Mouse (Mus musculus) hindbrain, embryonic 15.5 days (tissue): Measurements from ENCODE around the gene Chsy1. TPM values are rescaled to one million over a fixed set of nuclear protein-coding genes. Genes with fewer than 3 reads are reported as not detected.

ENCODE experiments used
- ATAC-seq: fragments of 200-750 bp; cut with Nextera tagmentation; 2 replicates; pipeline ENCODE4 v1.8.0; 2017; ENCODE audit warnings: low read depth, moderate number of reproducible peaks, moderate TSS enrichment; ENCODE audit not compliant: low FRiP score
- H3K27ac ChIP-seq: fragments of 300-500 bp; sonication (generic); replicated peaks from 2 replicates; pipeline ENCODE4 v1.5.1; 2015; ENCODE audit warnings: mild to moderate bottlenecking, inconsistent platforms
- H3K27me3 ChIP-seq: fragments of 300-500 bp; sonication (generic); 2 replicates; pipeline ENCODE4 v1.6.1; 2015; ENCODE audit warnings: control low read depth, inconsistent platforms
- H3K36me3 ChIP-seq: fragments of 300-500 bp; sonication (generic); 2 replicates; pipeline ENCODE4 v1.6.1; 2015; ENCODE audit warnings: control low read depth, inconsistent platforms
- H3K4me1 ChIP-seq: fragments of 300-500 bp; sonication (generic); replicated peaks from 2 replicates; pipeline ENCODE4 v1.6.1; 2015; ENCODE audit warnings: control low read depth, inconsistent platforms
- H3K4me2 ChIP-seq: fragments of 300-500 bp; sonication (generic); 2 replicates; pipeline ENCODE4 v1.6.1; 2015; ENCODE audit warnings: moderate library complexity, mild to moderate bottlenecking, inconsistent platforms
- H3K4me3 ChIP-seq: fragments of 300-500 bp; sonication (generic); 2 replicates; pipeline ENCODE4 v1.5.1; 2015; ENCODE audit warnings: mild to moderate bottlenecking, inconsistent platforms
- H3K9ac ChIP-seq: fragments of 300-500 bp; sonication (generic); 2 replicates; pipeline ENCODE4 v1.6.1; 2015; ENCODE audit warnings: inconsistent platforms
- H3K9me3 ChIP-seq: fragments of 300-500 bp; sonication (generic); 2 replicates; pipeline ENCODE4 v1.6.1; 2016; ENCODE audit warnings: control low read depth, inconsistent platforms
- WGBS: fragments of 180-500 bp; shearing (Covaris S2); methylation state at CpG from one replicate; pipeline ENCODE4 v1.1.7; 2015; 5-methylcytosine and 5-hydroxymethylcytosine counted together
- polyA plus RNA-seq: library from polyadenylated mRNA; unstranded; fragments of >200 nt; fragmentation: Nextera tagmentation; extraction: Ambion mirVana; gene quantifications from 2 replicates; pipeline ENCODE4 v1.2.1, GENCODE M21; 2015

Gene Chsy1
- polyA plus RNA-seq, 1 experiment from 2014 or later, result 9.2 TPM

- no peaks in the 10 kb centered on the region for H3K36me3 ChIP-seq
- WGBS, result 95% methylated on average over 2 of the region's 2 CpGs
- ATAC-seq, result no peak
- H3K4me1 ChIP-seq, result peaks cover 37% of the 10 kb centered on the region
- no peaks in the 10 kb centered on the region for H3K27me3 ChIP-seq
- H3K27ac ChIP-seq, result no peak overlapping the region
- H3K9me3 ChIP-seq, result no peaks in the 10 kb centered on the region
- no peak overlapping the region for H3K9ac ChIP-seq
- no peak overlapping the region for H3K4me2 ChIP-seq
- no peak overlapping the region for H3K4me3 ChIP-seq
These were observed 35.2 kb downstream of the Chsy1 start for GRCm38 (mm10) chr7:66144543-66144942.

- Histone ChIP-seq H3K36me3 (no peaks in the 10 kb centered on the region), H3K27me3 (no peaks in the 10 kb centered on the region), H3K9ac (no peak overlapping the region), H3K9me3 (no peaks in the 10 kb centered on the region), H3K4me1 (peaks cover 16% of the 10 kb centered on the region), H3K27ac (no peak overlapping the region), H3K4me3 (no peak overlapping the region), H3K4me2 (no peak overlapping the region)
- WGBS, result 97% methylated on average over 1 of the region's 1 CpGs
- ATAC-seq, result no peak
These were observed 37.8 kb downstream of the Chsy1 start for GRCm38 (mm10) chr7:66147156-66147555.

- Histone ChIP-seq H3K36me3 (0 out of 2 replicates have a peak, but pooled peaks cover 1% of the 10 kb centered on the region), H3K4me3 (no peak overlapping the region), H3K9ac (no peak overlapping the region), H3K4me2 (no peak overlapping the region), H3K9me3 (no peaks in the 10 kb centered on the region), H3K27me3 (no peaks in the 10 kb centered on the region), H3K27ac (no peak overlapping the region), H3K4me1 (peaks cover 9% of the 10 kb centered on the region)
- ATAC-seq, result no peak
- 96% methylated on average over 3 of the region's 3 CpGs for WGBS
These were observed 38.5 kb downstream of the Chsy1 start for GRCm38 (mm10) chr7:66147816-66148215.

GRCm38 (mm10) chr7:66149506-66149905, 40.2 kb downstream of the Chsy1 start:
- Histone ChIP-seq H3K9me3 (no peaks in the 10 kb centered on the region), H3K4me1 (peaks cover 4% of the 10 kb centered on the region), H3K36me3 (0 out of 2 replicates have a peak, but pooled peaks cover 4% of the 10 kb centered on the region), H3K27me3 (no peaks in the 10 kb centered on the region), H3K4me3 (no peak overlapping the region), H3K27ac (no peak overlapping the region), H3K4me2 (no peak overlapping the region), H3K9ac (no peak overlapping the region)
- WGBS, result 64% methylated on average over 8 of the region's 8 CpGs
- no peak for ATAC-seq

GRCm38 (mm10) chr7:66150411-66150810, 41.1 kb downstream of the Chsy1 start:
- Histone ChIP-seq H3K27me3 (no peaks in the 10 kb centered on the region), H3K4me2 (no peak overlapping the region), H3K9me3 (no peaks in the 10 kb centered on the region), H3K36me3 (0 out of 2 replicates have a peak, but pooled peaks cover 4% of the 10 kb centered on the region), H3K4me1 (peaks cover 6% of the 10 kb centered on the region), H3K4me3 (no peak overlapping the region), H3K9ac (no peak overlapping the region), H3K27ac (no peak overlapping the region)
- no peak for ATAC-seq
- 75% methylated on average over 3 of the region's 3 CpGs for WGBS

- H3K4me3 ChIP-seq, result no peak overlapping the region
- no peaks in the 10 kb centered on the region for H3K27me3 ChIP-seq
- 57% methylated on average over 9 of the region's 9 CpGs for WGBS
- no peaks in the 10 kb centered on the region for H3K9me3 ChIP-seq
- H3K27ac ChIP-seq, result no peak overlapping the region
- 0 out of 2 replicates have a peak, but pooled peaks cover 4% of the 10 kb centered on the region for H3K36me3 ChIP-seq
- peaks cover 17% of the 10 kb centered on the region for H3K4me1 ChIP-seq
- H3K9ac ChIP-seq, result no peak overlapping the region
- H3K4me2 ChIP-seq, result no peak overlapping the region
- ATAC-seq, result no peak
These were observed 48.1 kb downstream of the Chsy1 start for GRCm38 (mm10) chr7:66157413-66157812.

GRCm38 (mm10) chr7:66157861-66158415, 48.6 kb downstream of the Chsy1 start:
- 80% methylated on average over 4 of the region's 4 CpGs for WGBS
- Histone ChIP-seq H3K9ac (no peak overlapping the region), H3K27ac (no peak overlapping the region), H3K27me3 (no peaks in the 10 kb centered on the region), H3K4me2 (no peak overlapping the region), H3K4me1 (peaks cover 17% of the 10 kb centered on the region), H3K9me3 (no peaks in the 10 kb centered on the region), H3K4me3 (no peak overlapping the region), H3K36me3 (0 out of 2 replicates have a peak, but pooled peaks cover 1% of the 10 kb centered on the region)
- no peak for ATAC-seq

GRCm38 (mm10) chr7:66158616-66159129, 49.4 kb downstream of the Chsy1 start:
- no peak for ATAC-seq
- Histone ChIP-seq H3K36me3 (no peaks in the 10 kb centered on the region), H3K4me2 (no peak overlapping the region), H3K4me3 (no peak overlapping the region), H3K27ac (no peak overlapping the region), H3K9me3 (no peaks in the 10 kb centered on the region), H3K4me1 (peaks cover 17% of the 10 kb centered on the region), H3K9ac (no peak overlapping the region), H3K27me3 (no peaks in the 10 kb centered on the region)
- 65% methylated on average over 9 of the region's 9 CpGs for WGBS

- ATAC-seq, result no peak
- Histone ChIP-seq H3K4me3 (no peak overlapping the region), H3K4me1 (peaks cover 24% of the 10 kb centered on the region), H3K4me2 (no peak overlapping the region), H3K9me3 (no peaks in the 10 kb centered on the region), H3K27ac (no peak overlapping the region), H3K27me3 (no peaks in the 10 kb centered on the region), H3K9ac (no peak overlapping the region), H3K36me3 (no peaks in the 10 kb centered on the region)
- 33% methylated on average over 5 of the region's 5 CpGs for WGBS
These were observed 50.6 kb downstream of the Chsy1 start for GRCm38 (mm10) chr7:66159961-66160360.

- H3K9me3 ChIP-seq, result no peaks in the 10 kb centered on the region
- H3K27me3 ChIP-seq, result no peaks in the 10 kb centered on the region
- ATAC-seq, result no peak
- no peak overlapping the region for H3K27ac ChIP-seq
- H3K9ac ChIP-seq, result no peak overlapping the region
- H3K4me3 ChIP-seq, result no peak overlapping the region
- H3K36me3 ChIP-seq, result no peaks in the 10 kb centered on the region
- peaks cover 27% of the 10 kb centered on the region for H3K4me1 ChIP-seq
- H3K4me2 ChIP-seq, result no peak overlapping the region
- WGBS, result 90% methylated on average over 6 of the region's 6 CpGs
These were observed 52.5 kb downstream of the Chsy1 start for GRCm38 (mm10) chr7:66161836-66162235.

GRCm38 (mm10) chr7:66162489-66162888, 53.2 kb downstream of the Chsy1 start:
- Histone ChIP-seq H3K36me3 (no peaks in the 10 kb centered on the region), H3K4me2 (no peak overlapping the region), H3K27me3 (no peaks in the 10 kb centered on the region), H3K4me1 (peaks cover 24% of the 10 kb centered on the region), H3K9me3 (no peaks in the 10 kb centered on the region), H3K27ac (no peak overlapping the region), H3K9ac (no peak overlapping the region), H3K4me3 (no peak overlapping the region)
- ATAC-seq, result no peak
- 68% methylated on average over 7 of the region's 7 CpGs for WGBS

GRCm38 (mm10) chr7:66162981-66163380, 53.7 kb downstream of the Chsy1 start:
- Histone ChIP-seq H3K4me1 (peaks cover 19% of the 10 kb centered on the region), H3K4me3 (no peak overlapping the region), H3K4me2 (no peak overlapping the region), H3K27me3 (no peaks in the 10 kb centered on the region), H3K9ac (no peak overlapping the region), H3K27ac (no peak overlapping the region), H3K36me3 (no peaks in the 10 kb centered on the region), H3K9me3 (no peaks in the 10 kb centered on the region)
- no peak for ATAC-seq
- WGBS, result 92% methylated on average over 1 of the region's 1 CpGs
